Mouse (Mus musculus): ENCODE measurements around the gene Ptpn7. TPM values are rescaled to one million over a fixed set of nuclear protein-coding genes. Genes with fewer than 3 reads are reported as not detected.

Gene Ptpn7
- polyA plus RNA-seq, 1 experiment from 2014 or later: 0.24 TPM

Other genes starting within 250 kb of the Ptpn7 start
- 16.4 and 16.6 TPM in 2 replicates for gene Ppp1r12b, start 176.8 kb upstream of the Ptpn7 start, polyA plus RNA-seq (2015; fragmentation: Nextera tagmentation; extraction: Ambion mirVana)
- gene Ube2t, start 170.1 kb upstream of the Ptpn7 start, polyA plus RNA-seq (2015; fragmentation: Nextera tagmentation; extraction: Ambion mirVana): 26.8 and 30.3 TPM in 2 replicates
- gene Lgr6, start 27.4 kb upstream of the Ptpn7 start, polyA plus RNA-seq (2015; fragmentation: Nextera tagmentation; extraction: Ambion mirVana): 0.41 and 0.61 TPM in 2 replicates
- gene Arl8a, start 14.1 kb downstream of the Ptpn7 start, polyA plus RNA-seq (2015; fragmentation: Nextera tagmentation; extraction: Ambion mirVana): 301 and 307 TPM in 2 replicates
- 0.31 and 0.33 TPM in 2 replicates for gene Gpr37l1, start 35.0 kb downstream of the Ptpn7 start, polyA plus RNA-seq (2015; fragmentation: Nextera tagmentation; extraction: Ambion mirVana)
- gene Elf3, start 125.9 kb downstream of the Ptpn7 start, polyA plus RNA-seq (2015; fragmentation: Nextera tagmentation; extraction: Ambion mirVana): 0.28 and 0.43 TPM in 2 replicates
- gene Rnpep, start 151.4 kb downstream of the Ptpn7 start, polyA plus RNA-seq (2015; fragmentation: Nextera tagmentation; extraction: Ambion mirVana): 96.0 and 98.8 TPM in 2 replicates
- gene Timm17a, start 181.1 kb downstream of the Ptpn7 start, polyA plus RNA-seq (2015; fragmentation: Nextera tagmentation; extraction: Ambion mirVana): 141 and 151 TPM in 2 replicates
- gene Lmod1, start 192.1 kb downstream of the Ptpn7 start, polyA plus RNA-seq (2015; fragmentation: Nextera tagmentation; extraction: Ambion mirVana): 0.27 and 0.42 TPM in 2 replicates
- gene Shisa4, start 242.5 kb downstream of the Ptpn7 start, polyA plus RNA-seq (2015; fragmentation: Nextera tagmentation; extraction: Ambion mirVana): 94.3 and 104 TPM in 2 replicates

Data from forebrain, embryonic 15.5 days (tissue).